Mouse (Mus musculus) stomach, embryonic 15.5 days (tissue): ENCODE measurements around the gene Lhpp. TPM values are rescaled to one million over a fixed set of nuclear protein-coding genes. Genes with fewer than 3 reads are reported as not detected.

ENCODE experiments used
- ATAC-seq: fragments of 200-750 bp; cut with Nextera tagmentation; 2 replicates; pipeline ENCODE4 v1.8.0; 2017; ENCODE audit warnings: low read depth, moderate number of reproducible peaks, moderate TSS enrichment; ENCODE audit not compliant: insufficient read depth, low FRiP score
- H3K27ac ChIP-seq: fragments of 300-500 bp; sonication (generic); 2 replicates; pipeline ENCODE4 v1.5.1; 2015; ENCODE audit warnings: mild to moderate bottlenecking, inconsistent platforms
- H3K27me3 ChIP-seq: fragments of 300-500 bp; sonication (generic); replicated peaks from 2 replicates; pipeline ENCODE4 v1.6.1; 2015; ENCODE audit warnings: inconsistent platforms
- H3K36me3 ChIP-seq: fragments of 300-500 bp; sonication (generic); 2 replicates; pipeline ENCODE4 v1.6.1; 2015; ENCODE audit warnings: inconsistent platforms
- H3K4me1 ChIP-seq: fragments of 300-500 bp; sonication (generic); 2 replicates; pipeline ENCODE4 v1.6.1; 2015; ENCODE audit warnings: inconsistent platforms
- H3K4me2 ChIP-seq: fragments of 300-500 bp; sonication (generic); 2 replicates; pipeline ENCODE4 v1.6.1; 2015; ENCODE audit warnings: mild to moderate bottlenecking, inconsistent platforms
- H3K4me3 ChIP-seq: fragments of 300-500 bp; sonication (generic); replicated peaks from 2 replicates; pipeline ENCODE4 v1.5.1; 2015; ENCODE audit warnings: inconsistent platforms
- H3K9ac ChIP-seq: fragments of 300-500 bp; sonication (generic); 2 replicates; pipeline ENCODE4 v1.6.1; 2015; ENCODE audit warnings: inconsistent platforms
- H3K9me3 ChIP-seq: fragments of 300-500 bp; sonication (generic); 2 replicates; pipeline ENCODE4 v1.6.1; 2016; ENCODE audit warnings: inconsistent platforms
- WGBS: fragments of 180-500 bp; shearing (Covaris S2); methylation state at CpG from one replicate; pipeline ENCODE4 v1.1.7; 2015; 5-methylcytosine and 5-hydroxymethylcytosine counted together
- polyA plus RNA-seq: library from polyadenylated mRNA; unstranded; fragments of >200 nt; fragmentation: Nextera tagmentation; extraction: Ambion mirVana; gene quantifications from 2 replicates; pipeline ENCODE4 v1.2.1, GENCODE M21; 2015

Lhpp gene
- polyA plus RNA-seq, 1 experiment from 2014 or later, result 15.9 TPM

- H3K4me1 ChIP-seq, result peaks cover 21% of the 10 kb centered on the region
- H3K4me2 ChIP-seq, result no peak overlapping the region
- WGBS, result 10% methylated on average over 8 of the region's 8 CpGs
- no peaks in the 10 kb centered on the region for H3K36me3 ChIP-seq
- no peak overlapping the region for H3K27ac ChIP-seq
- no peak overlapping the region for H3K9ac ChIP-seq
- no peak for ATAC-seq
- H3K4me3 ChIP-seq, result no peak overlapping the region
- no peaks in the 10 kb centered on the region for H3K9me3 ChIP-seq
- H3K27me3 ChIP-seq, result peaks cover 74% of the 10 kb centered on the region
Observed at GRCm38 (mm10) chr7:132600926-132601325, 9.5 kb upstream of the Lhpp start.

GRCm38 (mm10) chr7:132604720-132605119 lies 5.7 kb upstream of the Lhpp start:
- peaks cover 36% of the 10 kb centered on the region for H3K27me3 ChIP-seq
- no peak overlapping the region for H3K27ac ChIP-seq
- no peaks in the 10 kb centered on the region for H3K9me3 ChIP-seq
- 81% methylated on average over 4 of the region's 4 CpGs for WGBS
- H3K4me1 ChIP-seq, result no peaks in the 10 kb centered on the region
- no peak overlapping the region for H3K4me2 ChIP-seq
- no peak overlapping the region for H3K4me3 ChIP-seq
- H3K9ac ChIP-seq, result no peak overlapping the region
- H3K36me3 ChIP-seq, result no peaks in the 10 kb centered on the region
- no peak for ATAC-seq

- no peak overlapping the region for H3K4me3 ChIP-seq
- WGBS, result 56% methylated on average over 5 of the region's 5 CpGs
- H3K36me3 ChIP-seq, result no peaks in the 10 kb centered on the region
- no peak overlapping the region for H3K4me2 ChIP-seq
- H3K4me1 ChIP-seq, result peaks cover 2% of the 10 kb centered on the region; the same call in 1 of the 2 replicates
- no peaks in the 10 kb centered on the region for H3K9me3 ChIP-seq
- H3K27ac ChIP-seq, result no peak overlapping the region
- ATAC-seq, result no peak
- H3K27me3 ChIP-seq, result peaks cover 27% of the 10 kb centered on the region
- H3K9ac ChIP-seq, result no peak overlapping the region
Observed at GRCm38 (mm10) chr7:132605689-132606088, 4.7 kb upstream of the Lhpp start.

- Histone ChIP-seq H3K36me3 (no peaks in the 10 kb centered on the region), H3K4me2 (no peak overlapping the region), H3K9ac (no peak overlapping the region), H3K9me3 (no peaks in the 10 kb centered on the region), H3K4me3 (no peak overlapping the region), H3K27ac (no peak overlapping the region), H3K27me3 (no peaks in the 10 kb centered on the region; the same call in 1 of the 2 replicates), H3K4me1 (peaks cover 5% of the 10 kb centered on the region; the same call in 1 of the 2 replicates)
- ATAC-seq, result no peak
- WGBS, result 91% methylated on average over 4 of the region's 4 CpGs
Observed at GRCm38 (mm10) chr7:132608316-132609020, 2.0 kb upstream of the Lhpp start.

GRCm38 (mm10) chr7:132611530-132611929 lies 1.1 kb downstream of the Lhpp start:
- no peaks in the 10 kb centered on the region for H3K36me3 ChIP-seq
- no peak overlapping the region for H3K27ac ChIP-seq
- H3K9ac ChIP-seq, result no peak overlapping the region
- no peaks in the 10 kb centered on the region for H3K9me3 ChIP-seq
- no peaks in the 10 kb centered on the region for H3K27me3 ChIP-seq
- no peak overlapping the region for H3K4me2 ChIP-seq
- no peak for ATAC-seq
- 93% methylated on average over 8 of the region's 8 CpGs for WGBS
- H3K4me1 ChIP-seq, result peaks cover 5% of the 10 kb centered on the region; the same call in 1 of the 2 replicates
- H3K4me3 ChIP-seq, result no peak overlapping the region

GRCm38 (mm10) chr7:132615346-132615745 lies 4.9 kb downstream of the Lhpp start:
- no peak overlapping the region for H3K4me3 ChIP-seq
- ATAC-seq, result no peak
- no peaks in the 10 kb centered on the region for H3K27me3 ChIP-seq
- H3K9me3 ChIP-seq, result no peaks in the 10 kb centered on the region
- no peak overlapping the region for H3K4me2 ChIP-seq
- no peaks in the 10 kb centered on the region for H3K36me3 ChIP-seq
- peaks cover 5% of the 10 kb centered on the region; the same call in 1 of the 2 replicates for H3K4me1 ChIP-seq
- WGBS, result 28% methylated on average over 3 of the region's 3 CpGs
- no peak overlapping the region for H3K9ac ChIP-seq
- no peak overlapping the region for H3K27ac ChIP-seq

GRCm38 (mm10) chr7:132616391-132616790 lies 6.0 kb downstream of the Lhpp start:
- no peak for ATAC-seq

GRCm38 (mm10) chr7:132617021-132617564 lies 6.7 kb downstream of the Lhpp start:
- 83% methylated on average over 5 of the region's 5 CpGs for WGBS
- H3K36me3 ChIP-seq, result no peaks in the 10 kb centered on the region
- no peak overlapping the region for H3K4me3 ChIP-seq
- H3K9ac ChIP-seq, result no peak overlapping the region
- no peaks in the 10 kb centered on the region for H3K4me1 ChIP-seq
- no peaks in the 10 kb centered on the region for H3K27me3 ChIP-seq
- H3K27ac ChIP-seq, result no peak overlapping the region
- no peak overlapping the region for H3K4me2 ChIP-seq
- ATAC-seq, result no peak
- H3K9me3 ChIP-seq, result no peaks in the 10 kb centered on the region

More at GRCm38 (mm10) chr7:132616391-132616790, 6.0 kb downstream of the Lhpp start:
- H3K9ac ChIP-seq, result no peak overlapping the region
- H3K9me3 ChIP-seq, result no peaks in the 10 kb centered on the region
- no peaks in the 10 kb centered on the region for H3K36me3 ChIP-seq
- H3K27me3 ChIP-seq, result no peaks in the 10 kb centered on the region
- no peak overlapping the region for H3K27ac ChIP-seq
- H3K4me2 ChIP-seq, result no peak overlapping the region
- no peak overlapping the region for H3K4me3 ChIP-seq
- WGBS, result 57% methylated on average over 6 of the region's 6 CpGs
- no peaks in the 10 kb centered on the region for H3K4me1 ChIP-seq

GRCm38 (mm10) chr7:132619549-132619948 lies 9.1 kb downstream of the Lhpp start:
- Histone ChIP-seq H3K4me2 (no peak overlapping the region), H3K4me1 (no peaks in the 10 kb centered on the region), H3K27ac (no peak overlapping the region), H3K27me3 (no peaks in the 10 kb centered on the region), H3K9me3 (no peaks in the 10 kb centered on the region), H3K4me3 (no peak overlapping the region), H3K9ac (no peak overlapping the region), H3K36me3 (no peaks in the 10 kb centered on the region)
- 84% methylated on average over 8 of the region's 8 CpGs for WGBS
- no peak for ATAC-seq

GRCm38 (mm10) chr7:132619975-132620918 lies 9.8 kb downstream of the Lhpp start:
- Histone ChIP-seq H3K4me1 (no peaks in the 10 kb centered on the region), H3K9me3 (no peaks in the 10 kb centered on the region), H3K36me3 (no peaks in the 10 kb centered on the region), H3K4me3 (no peak overlapping the region), H3K27ac (no peak overlapping the region), H3K9ac (no peak overlapping the region), H3K27me3 (no peaks in the 10 kb centered on the region), H3K4me2 (no peak overlapping the region)
- no peak for ATAC-seq
- 80% methylated on average over 15 of the region's 15 CpGs for WGBS

- H3K36me3 ChIP-seq, result no peaks in the 10 kb centered on the region
- no peaks in the 10 kb centered on the region for H3K9me3 ChIP-seq
- no peak overlapping the region for H3K4me2 ChIP-seq
- H3K9ac ChIP-seq, result no peak overlapping the region
- H3K4me3 ChIP-seq, result no peak overlapping the region
- WGBS, result 79% methylated on average over 10 of the region's 10 CpGs
- H3K27ac ChIP-seq, result no peak overlapping the region
- no peaks in the 10 kb centered on the region for H3K4me1 ChIP-seq
- no peak for ATAC-seq
- H3K27me3 ChIP-seq, result no peaks in the 10 kb centered on the region
Observed at GRCm38 (mm10) chr7:132624161-132624560, 13.7 kb downstream of the Lhpp start.

GRCm38 (mm10) chr7:132626174-132626573 lies 15.7 kb downstream of the Lhpp start:
- Histone ChIP-seq H3K4me2 (no peak overlapping the region), H3K9me3 (no peaks in the 10 kb centered on the region), H3K27ac (no peak overlapping the region), H3K27me3 (no peaks in the 10 kb centered on the region), H3K4me3 (no peak overlapping the region), H3K36me3 (no peaks in the 10 kb centered on the region), H3K4me1 (no peaks in the 10 kb centered on the region), H3K9ac (no peak overlapping the region)
- no peak for ATAC-seq
- WGBS, result 53% methylated on average over 4 of the region's 4 CpGs
